Mouse (Mus musculus): Measurements from ENCODE around the gene Lamtor3. TPM values are rescaled to one million over a fixed set of nuclear protein-coding genes. Genes with fewer than 3 reads are reported as not detected.
"Not testable (repeated sequence)": the region's sequence is repeated elsewhere in the genome, so short reads cannot be mapped to it uniquely, and the experiment has no call there.

Gene Lamtor3
- polyA plus RNA-seq, 1 experiment from 2014 or later, result 52.1 TPM

DNA sequence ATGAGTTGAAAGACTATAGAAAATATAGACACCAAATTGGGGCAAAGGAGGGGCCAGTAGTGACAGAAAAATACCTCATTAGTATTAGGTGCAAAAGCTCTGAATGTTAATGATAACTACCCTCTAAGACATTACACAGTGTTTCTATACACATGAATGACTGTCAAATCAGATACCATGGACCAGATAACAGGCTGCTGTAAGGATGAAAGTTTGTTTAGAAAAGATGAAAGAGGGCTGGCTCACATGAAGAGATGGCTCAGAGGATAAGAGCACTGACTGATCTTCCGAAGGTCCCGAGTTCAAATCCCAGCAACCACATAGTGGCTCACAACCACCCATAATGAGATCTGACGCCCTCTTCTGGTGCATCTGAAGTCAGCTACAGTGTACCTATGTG lies 33.0 kb downstream of the Lamtor3 start:
- H3K27me3 ChIP-seq; ATAC-seq (ENCODE audit: insufficient read depth); H3K4me3 ChIP-seq (replicated peaks); H3K9me3 ChIP-seq (replicated peaks); H3K9ac ChIP-seq; H3K4me2 ChIP-seq: not testable (repeated sequence)
- Histone ChIP-seq H3K27ac (replicated peaks) (peak overlapping the region; percentile 85), H3K4me1 (replicated peaks) (peaks cover 89% of the 10 kb centered on the region), H3K36me3 (replicated peaks) (peaks cover 18% of the 10 kb centered on the region; the same call in 1 of the 2 replicates)
- WGBS (ENCODE audit: insufficient replicate concordance), result 64% methylated on average over 3 of the region's 3 CpGs

DNA sequence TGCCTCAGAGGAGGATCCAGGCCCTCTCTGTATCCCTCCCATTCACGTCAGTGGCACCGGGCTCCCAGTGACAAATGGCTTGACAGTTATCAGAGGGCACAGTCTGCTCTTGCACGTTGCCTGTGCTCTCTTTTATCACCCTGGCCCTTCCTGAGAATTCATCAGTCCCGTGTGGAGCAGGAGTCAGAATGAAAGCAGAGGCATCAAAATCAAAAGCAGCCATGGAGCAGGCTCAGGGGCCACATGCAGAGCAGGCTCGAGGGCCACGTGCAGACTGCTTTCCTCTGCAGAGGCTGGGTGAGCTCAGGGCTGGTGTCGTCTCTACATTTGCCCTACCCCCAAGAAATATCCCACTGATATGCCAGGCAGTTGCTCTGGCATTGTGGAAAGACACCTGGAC lies 33.5 kb downstream of the Lamtor3 start:
- H3K4me2 ChIP-seq, result peak overlapping the region; percentile 52
- peaks cover 18% of the 10 kb centered on the region; the same call in 1 of the 2 replicates for H3K36me3 ChIP-seq (replicated peaks)
- H3K27ac ChIP-seq (replicated peaks), result peak overlapping the region; percentile 85
- H3K27me3 ChIP-seq, result no peaks in the 10 kb centered on the region
- 7% methylated on average over 7 of the region's 7 CpGs for WGBS (ENCODE audit: insufficient replicate concordance)
- peak overlapping the region; percentile 29; the same call in 1 of the 2 replicates for H3K9ac ChIP-seq
- peaks cover 94% of the 10 kb centered on the region for H3K4me1 ChIP-seq (replicated peaks)
- H3K9me3 ChIP-seq (replicated peaks), result no peaks in the 10 kb centered on the region
- H3K4me3 ChIP-seq (replicated peaks), result no peak overlapping the region
- peak; percentile 68 for ATAC-seq (ENCODE audit: insufficient read depth)

DNA sequence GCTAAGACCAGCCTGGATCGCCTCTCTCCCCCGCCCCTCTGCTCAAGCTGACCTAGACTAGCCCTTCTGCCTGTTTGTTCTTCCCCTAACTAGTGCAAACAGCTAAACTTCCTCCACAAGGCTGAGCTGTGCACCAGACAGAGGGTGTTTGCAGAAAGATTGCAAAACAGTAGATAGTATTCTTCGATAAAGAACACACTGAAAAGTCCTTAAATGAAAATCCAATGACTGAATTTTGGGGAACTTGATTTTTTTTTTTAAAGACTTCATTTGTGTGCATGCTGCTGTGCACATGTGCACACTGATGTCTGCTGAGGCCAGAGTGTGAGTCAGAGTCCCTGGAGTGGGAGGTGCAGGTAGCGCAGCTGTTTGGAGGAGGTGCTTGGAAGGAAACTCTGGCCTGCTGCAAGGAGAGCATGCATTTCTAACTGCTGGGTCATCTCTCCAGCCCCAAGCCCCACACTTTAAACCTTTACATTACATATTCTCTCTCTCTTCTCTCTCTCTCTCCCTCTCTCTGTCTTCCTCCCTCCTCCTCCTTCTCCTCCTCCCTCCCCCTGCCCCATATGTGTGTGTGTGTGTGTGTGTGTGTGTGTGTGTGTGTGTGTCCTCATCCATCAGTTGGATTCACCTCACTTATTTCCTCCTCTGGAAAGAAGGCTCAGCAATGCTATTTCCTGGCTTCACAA lies 34.1 kb downstream of the Lamtor3 start:
- peaks cover 96% of the 10 kb centered on the region for H3K4me1 ChIP-seq (replicated peaks)
- peak overlapping the region; percentile 29; the same call in 1 of the 2 replicates for H3K9ac ChIP-seq
- H3K36me3 ChIP-seq (replicated peaks), result peaks cover 18% of the 10 kb centered on the region; the same call in 1 of the 2 replicates
- no peaks in the 10 kb centered on the region for H3K27me3 ChIP-seq
- peak overlapping the region; percentile 85 for H3K27ac ChIP-seq (replicated peaks)
- 11% methylated on average over 4 of the region's 4 CpGs for WGBS (ENCODE audit: insufficient replicate concordance)
- no peaks in the 10 kb centered on the region for H3K9me3 ChIP-seq (replicated peaks)
- ATAC-seq (ENCODE audit: insufficient read depth), result peak; percentile 53
- H3K4me3 ChIP-seq (replicated peaks), result no peak overlapping the region
- H3K4me2 ChIP-seq, result peak overlapping the region; percentile 52

DNA sequence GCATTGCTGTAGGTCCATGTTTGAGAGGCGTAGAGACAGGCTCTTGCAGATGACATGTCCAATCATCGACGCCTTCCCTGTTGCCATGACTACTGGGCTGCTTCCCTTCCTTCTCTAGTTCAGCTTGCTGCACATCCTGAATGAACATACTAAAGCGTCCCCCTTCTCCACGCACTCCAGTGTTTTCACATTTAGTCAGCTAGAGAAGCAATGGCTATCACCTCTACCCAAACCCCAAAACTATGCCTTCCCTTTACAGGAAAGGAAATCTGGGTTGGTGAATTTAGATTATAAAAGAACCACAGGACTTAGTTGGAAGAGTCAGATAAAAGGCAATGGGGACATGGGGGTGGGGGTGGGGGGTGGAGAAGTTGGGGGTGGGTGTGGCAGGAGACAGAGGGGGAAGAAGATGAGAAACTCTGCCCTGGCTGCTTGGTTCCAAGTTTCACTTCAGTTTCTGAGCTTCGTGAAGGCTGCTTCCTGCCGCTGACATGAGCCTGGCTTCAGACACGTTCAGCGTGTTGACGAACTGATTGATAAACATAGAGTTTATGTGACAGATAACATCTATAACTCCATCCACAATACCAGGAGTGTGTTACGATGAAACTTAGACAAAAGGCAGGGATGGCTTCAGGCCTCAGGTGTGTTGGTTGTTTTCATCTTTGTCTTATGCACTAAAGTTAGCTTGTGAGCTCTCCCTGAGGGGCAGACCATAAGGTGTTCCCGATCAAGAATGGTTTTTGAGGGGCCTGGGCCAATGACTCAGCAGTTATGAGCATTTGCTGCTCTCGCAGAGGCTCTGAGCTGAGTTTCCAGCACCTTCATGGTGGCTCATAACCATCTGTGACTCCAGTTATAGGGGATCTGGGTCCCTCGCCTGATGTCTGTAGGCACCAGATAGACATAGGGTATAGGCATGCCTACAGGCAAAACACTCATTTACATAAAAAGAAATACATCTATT lies 34.9 kb downstream of the Lamtor3 start:
- H3K4me1 ChIP-seq (replicated peaks), result peaks cover 96% of the 10 kb centered on the region
- peak overlapping the region; percentile 85 for H3K27ac ChIP-seq (replicated peaks)
- 10% methylated on average over 14 of the region's 14 CpGs for whole genome bisulfite sequencing (ENCODE audit: insufficient replicate concordance)
- no peak overlapping the region for H3K9ac ChIP-seq
- 0 out of 2 replicates have a peak overlapping the region, but pooled peaks have one; percentile 6 for H3K4me3 ChIP-seq (replicated peaks)
- no peaks in the 10 kb centered on the region for H3K9me3 ChIP-seq (replicated peaks)
- H3K36me3 ChIP-seq (replicated peaks), result peaks cover 14% of the 10 kb centered on the region; the same call in 1 of the 2 replicates
- H3K4me2 ChIP-seq, result peak overlapping the region; percentile 52
- peak; percentile 12 for ATAC-seq (ENCODE audit: insufficient read depth)
- no peaks in the 10 kb centered on the region for H3K27me3 ChIP-seq

DNA sequence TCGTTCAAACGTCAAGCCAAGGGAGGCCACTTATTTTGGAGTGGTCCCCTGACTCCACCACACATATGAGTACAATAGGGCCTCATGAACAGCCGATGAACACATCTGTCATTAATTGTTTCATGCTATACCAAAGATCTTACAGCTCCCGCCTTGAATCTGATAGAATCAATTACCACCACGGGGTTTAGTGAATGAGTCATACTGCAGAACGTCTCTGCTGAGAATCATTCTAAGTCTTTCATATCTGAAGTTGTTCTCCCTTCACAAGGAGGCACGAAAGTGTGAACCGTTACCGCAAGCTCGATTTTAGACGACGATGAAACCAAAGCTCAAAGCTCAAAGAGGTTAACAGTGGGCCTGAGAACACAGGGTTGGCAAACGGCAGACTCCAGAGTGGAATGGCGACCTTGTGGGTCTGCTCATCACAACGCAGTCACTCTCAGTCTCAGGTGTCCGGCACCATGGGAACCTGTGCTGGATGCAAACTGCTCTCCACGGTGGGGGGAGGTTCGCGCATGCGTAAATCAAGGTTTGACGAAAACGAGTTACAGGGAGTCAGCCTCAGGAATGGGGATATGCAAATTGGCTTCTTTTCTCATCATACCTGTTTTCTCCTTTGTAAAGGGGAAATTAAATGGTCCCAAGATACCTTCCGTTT lies 36.1 kb downstream of the Lamtor3 start:
- Histone ChIP-seq H3K4me2 (no peak overlapping the region), H3K9ac (no peak overlapping the region), H3K36me3 (replicated peaks) (0 out of 2 replicates have a peak, but pooled peaks cover 2% of the 10 kb centered on the region), H3K9me3 (replicated peaks) (no peaks in the 10 kb centered on the region), H3K4me3 (replicated peaks) (no peak overlapping the region), H3K4me1 (replicated peaks) (peaks cover 95% of the 10 kb centered on the region), H3K27me3 (no peaks in the 10 kb centered on the region), H3K27ac (replicated peaks) (peak overlapping the region; percentile 85)
- WGBS (ENCODE audit: insufficient replicate concordance), result 56% methylated on average over 23 of the region's 23 CpGs
- no peak for ATAC-seq (ENCODE audit: insufficient read depth)

DNA sequence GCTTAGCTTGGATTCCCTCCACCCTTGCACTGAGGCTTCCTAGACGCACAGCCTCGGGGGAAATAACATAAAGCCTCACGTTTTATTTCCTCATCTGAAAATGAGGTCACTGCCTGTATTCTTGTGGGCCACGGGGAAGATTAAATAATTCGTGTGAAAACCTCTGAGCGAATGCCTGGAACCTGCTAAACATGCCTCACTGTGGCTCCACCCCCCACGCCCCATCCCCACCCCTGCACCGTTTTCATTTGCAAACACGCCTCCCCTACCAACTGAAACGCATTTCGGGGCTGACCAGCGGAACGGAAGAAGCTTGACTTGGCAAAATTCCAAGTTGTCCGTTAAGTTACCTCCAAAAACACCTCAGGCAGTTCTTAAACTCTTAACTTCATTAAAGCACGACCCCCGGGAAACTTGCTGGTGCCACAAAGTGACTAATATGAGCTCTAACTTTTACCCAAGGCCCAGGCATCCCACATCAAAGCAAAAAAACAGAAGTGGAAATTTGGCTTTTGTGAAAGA lies 37.3 kb downstream of the Lamtor3 start:
- H3K27me3 ChIP-seq, result no peaks in the 10 kb centered on the region
- H3K4me3 ChIP-seq (replicated peaks), result peak overlapping the region; percentile 22
- H3K9me3 ChIP-seq (replicated peaks), result no peaks in the 10 kb centered on the region
- peak overlapping the region; percentile 59 for H3K4me2 ChIP-seq
- WGBS (ENCODE audit: insufficient replicate concordance), result 5% methylated on average over 16 of the region's 16 CpGs
- peaks cover 9% of the 10 kb centered on the region; the same call in 1 of the 2 replicates for H3K36me3 ChIP-seq (replicated peaks)
- peaks cover 84% of the 10 kb centered on the region for H3K4me1 ChIP-seq (replicated peaks)
- peak overlapping the region; percentile 65 for H3K27ac ChIP-seq (replicated peaks)
- H3K9ac ChIP-seq, result peak overlapping the region; percentile 18; the same call in 1 of the 2 replicates
- no peak for ATAC-seq (ENCODE audit: insufficient read depth)

DNA sequence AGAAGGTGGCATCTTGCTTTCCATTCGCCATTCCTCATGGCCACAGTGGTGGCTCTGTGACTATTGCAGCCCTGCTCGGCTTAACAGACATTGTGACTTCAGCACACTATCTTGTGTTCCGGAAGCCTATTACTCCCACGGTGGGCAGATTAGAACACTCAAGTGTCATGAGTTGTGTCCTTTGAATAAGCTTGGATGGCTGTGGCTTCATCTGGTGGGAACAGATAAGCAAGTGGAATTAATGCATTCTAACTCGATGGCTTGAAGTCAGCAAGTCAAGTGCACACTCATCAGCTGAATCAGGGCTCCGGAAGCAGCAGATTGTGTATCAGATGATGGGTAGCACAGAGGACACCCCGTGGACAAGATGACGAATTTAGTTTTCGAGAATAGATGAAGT lies 39.6 kb downstream of the Lamtor3 start:
- peaks cover 26% of the 10 kb centered on the region for H3K36me3 ChIP-seq (replicated peaks)
- no peaks in the 10 kb centered on the region for H3K27me3 ChIP-seq
- peak; percentile 85 for ATAC-seq (ENCODE audit: insufficient read depth)
- no peak overlapping the region for H3K4me3 ChIP-seq (replicated peaks)
- H3K27ac ChIP-seq (replicated peaks), result peak overlapping the region; percentile 80
- peaks cover 74% of the 10 kb centered on the region for H3K4me1 ChIP-seq (replicated peaks)
- WGBS (ENCODE audit: insufficient replicate concordance), result 21% methylated on average over 9 of the region's 9 CpGs
- H3K4me2 ChIP-seq, result peak overlapping the region; percentile 42
- no peaks in the 10 kb centered on the region for H3K9me3 ChIP-seq (replicated peaks)
- no peak overlapping the region for H3K9ac ChIP-seq

DNA sequence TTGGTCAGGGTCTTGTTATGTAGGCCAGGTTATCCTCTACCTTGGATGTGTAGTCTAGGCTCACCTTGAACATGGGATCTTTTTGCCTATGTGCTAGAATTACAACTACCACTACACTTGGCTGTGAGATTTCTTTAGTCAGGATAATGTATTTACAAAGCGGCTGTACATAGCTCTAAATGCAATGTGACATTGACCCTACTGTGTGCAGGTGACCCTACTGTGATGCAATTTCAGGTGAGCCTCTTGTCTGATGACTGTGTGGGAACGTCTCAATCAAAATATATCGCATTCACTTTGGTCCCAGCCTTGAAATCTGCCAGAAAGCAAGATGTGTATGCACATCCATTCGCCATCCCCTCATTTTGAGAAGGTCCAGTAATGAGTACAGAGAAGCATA lies 40.0 kb downstream of the Lamtor3 start:
- H3K27ac ChIP-seq (replicated peaks), result peak overlapping the region; percentile 80
- peaks cover 70% of the 10 kb centered on the region for H3K4me1 ChIP-seq (replicated peaks)

DNA sequence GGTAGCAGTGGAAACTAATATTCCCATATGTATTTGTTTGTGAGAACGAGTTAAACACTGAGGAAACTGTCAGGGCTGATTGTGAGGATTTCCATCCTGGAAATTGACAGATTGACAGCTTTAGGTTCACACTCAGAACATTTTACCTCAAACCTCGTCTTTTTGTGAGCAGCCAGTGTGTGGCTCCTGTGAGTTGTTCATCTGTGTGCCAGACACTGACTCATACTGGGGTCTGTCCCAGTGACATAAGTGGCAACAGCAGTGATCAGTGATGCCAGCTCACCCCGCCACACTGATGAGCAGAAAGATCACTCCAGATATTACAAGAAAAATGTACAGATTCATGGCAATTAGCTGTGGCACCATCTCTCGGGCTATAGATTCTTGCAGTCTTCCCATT lies 41.1 kb downstream of the Lamtor3 start:
- no peak overlapping the region for H3K27ac ChIP-seq (replicated peaks)
- H3K36me3 ChIP-seq (replicated peaks), result peaks cover 32% of the 10 kb centered on the region
- H3K4me1 ChIP-seq (replicated peaks), result peaks cover 66% of the 10 kb centered on the region
- no peak for ATAC-seq (ENCODE audit: insufficient read depth)
- H3K9me3 ChIP-seq (replicated peaks), result no peaks in the 10 kb centered on the region
- no peak overlapping the region for H3K9ac ChIP-seq
- no peak overlapping the region for H3K4me3 ChIP-seq (replicated peaks)
- no peaks in the 10 kb centered on the region for H3K27me3 ChIP-seq
- 62% methylated on average over 4 of the region's 4 CpGs for WGBS (ENCODE audit: insufficient replicate concordance)
- no peak overlapping the region for H3K4me2 ChIP-seq

More for the DNA sequence above, 40.0 kb downstream of the Lamtor3 start:
- Histone ChIP-seq H3K4me3 (replicated peaks) (no peak overlapping the region), H3K9ac (no peak overlapping the region), H3K27me3 (no peaks in the 10 kb centered on the region), H3K9me3 (replicated peaks) (no peaks in the 10 kb centered on the region), H3K4me2 (no peak overlapping the region), H3K36me3 (replicated peaks) (peaks cover 26% of the 10 kb centered on the region)
- ATAC-seq (ENCODE audit: insufficient read depth), result no peak
- 80% methylated on average over 4 of the region's 4 CpGs for WGBS (ENCODE audit: insufficient replicate concordance)

DNA sequence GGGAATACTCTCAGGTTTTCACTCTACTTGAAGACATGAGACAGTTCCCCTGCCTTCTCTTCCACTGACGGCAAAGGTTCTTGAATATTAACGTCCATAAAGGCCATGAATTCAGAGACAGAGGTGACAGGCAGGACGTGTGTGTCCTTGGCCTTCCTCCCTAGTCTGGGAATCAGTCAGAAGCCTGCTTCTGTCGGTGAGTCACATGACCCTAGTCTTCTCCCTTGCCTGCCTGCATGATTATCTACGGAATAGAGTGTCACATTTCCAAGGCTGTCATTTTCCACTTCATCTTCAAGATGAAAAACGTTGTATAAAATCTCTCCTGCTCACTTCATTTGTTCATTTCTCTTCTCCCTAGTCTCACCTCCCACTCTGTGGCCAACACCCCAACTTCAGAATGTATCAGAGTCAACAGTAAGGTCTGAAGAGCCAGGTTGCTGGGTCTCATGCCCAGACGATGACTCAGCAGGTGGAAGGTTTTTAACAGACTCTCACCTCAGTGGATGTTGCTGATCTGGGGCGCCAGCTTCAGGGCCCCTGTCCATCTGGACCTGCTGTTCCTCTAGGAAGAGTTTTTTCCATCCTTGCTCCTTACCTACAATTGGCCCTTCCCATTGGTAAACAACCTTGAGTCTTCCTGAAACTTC lies 43.6 kb downstream of the Lamtor3 start:
- 47% methylated on average over 8 of the region's 8 CpGs for WGBS (ENCODE audit: insufficient replicate concordance)
- H3K27ac ChIP-seq (replicated peaks), result peak overlapping the region; percentile 31; the same call in 1 of the 2 replicates
- no peak overlapping the region for H3K4me2 ChIP-seq
- no peaks in the 10 kb centered on the region for H3K9me3 ChIP-seq (replicated peaks)
- H3K4me3 ChIP-seq (replicated peaks), result no peak overlapping the region
- peaks cover 50% of the 10 kb centered on the region for H3K36me3 ChIP-seq (replicated peaks)
- no peak for ATAC-seq (ENCODE audit: insufficient read depth)
- H3K4me1 ChIP-seq (replicated peaks), result peaks cover 45% of the 10 kb centered on the region
- H3K27me3 ChIP-seq, result no peaks in the 10 kb centered on the region
- no peak overlapping the region for H3K9ac ChIP-seq

Data from liver, embryonic 15.5 days (tissue).